Mouse (Mus musculus) liver, embryonic 14.5 days (tissue): Measurements from ENCODE around the gene Vat1. TPM values are rescaled to one million over a fixed set of nuclear protein-coding genes. Genes with fewer than 3 reads are reported as not detected.
A peak's percentile ranks its signal among the peaks of the same experiment; 100 is the strongest.

Source experiments
- ATAC-seq: fragments of 200-750 bp; cut with Nextera tagmentation; 2 replicates; pipeline ENCODE4 v1.8.0; 2017; ENCODE audit warnings: moderate number of reproducible peaks, mild to moderate bottlenecking, moderate library complexity; ENCODE audit not compliant: insufficient read depth
- DNase-seq, 3 experiments: peaks; one replicate each; pipeline ENCODE4 v3.0.0-alpha.2; 2012 to 2013; ENCODE audit warnings: low read depth in 3 of 3, low spot score in 3 of 3
- H3K27ac ChIP-seq: fragments of 300-500 bp; sonication (generic); 2 replicates; pipeline ENCODE4 v1.5.1; 2014; ENCODE audit warnings: moderate library complexity, mild to moderate bottlenecking, control low read depth, inconsistent platforms
- H3K27me3 ChIP-seq: fragments of 300-500 bp; sonication (generic); 2 replicates; pipeline ENCODE4 v1.6.1; 2014; ENCODE audit warnings: mild to moderate bottlenecking, low read length, moderate library complexity; ENCODE audit not compliant: control insufficient read depth, insufficient read depth
- H3K36me3 ChIP-seq: fragments of 300-500 bp; sonication (generic); replicated peaks from 2 replicates; pipeline ENCODE4 v1.6.1; 2014; ENCODE audit warnings: low read depth; ENCODE audit not compliant: control insufficient read depth, insufficient read depth
- H3K4me1 ChIP-seq, 2 experiments: fragments of 200-500 bp in 1 of 2; fragments of 300-500 bp in 1 of 2; sonication (generic) in 1 of 2; replicated peaks; 2 replicates each; pipeline ENCODE4 v1.6.1; 2012 to 2014; ENCODE audit warnings: antibody characterized with exemption in 1 of 2, inconsistent platforms in 1 of 2, low read length in 1 of 2; ENCODE audit not compliant: control insufficient read depth in 2 of 2, insufficient read depth in 2 of 2
- H3K4me2 ChIP-seq: fragments of 300-500 bp; sonication (generic); 2 replicates; pipeline ENCODE4 v1.6.1; 2014; ENCODE audit warnings: low read depth, mild to moderate bottlenecking, control low read depth, moderate library complexity
- H3K4me3 ChIP-seq, 2 experiments: fragments of 200-500 bp in 1 of 2; fragments of 300-500 bp in 1 of 2; sonication (generic) in 1 of 2; 2 replicates each; pipeline ENCODE4 v1.5.1; 2012 to 2014; ENCODE audit warnings: low read depth in 2 of 2, low read length in 2 of 2, mild to moderate bottlenecking in 2 of 2, control low read depth in 1 of 2, inconsistent platforms in 1 of 2, moderate library complexity in 1 of 2; ENCODE audit not compliant: insufficient read depth in 1 of 2
- H3K9ac ChIP-seq: fragments of 300-500 bp; sonication (generic); replicated peaks from 2 replicates; pipeline ENCODE4 v1.6.1; 2014; ENCODE audit warnings: mild to moderate bottlenecking, control low read depth, moderate library complexity
- H3K9me3 ChIP-seq: fragments of 300-500 bp; sonication (generic); 2 replicates; pipeline ENCODE4 v1.6.1; 2016; ENCODE audit warnings: low read length, mixed read lengths; ENCODE audit not compliant: control insufficient read depth
- CTCF ChIP-seq: IDR thresholded peaks from 2 replicates; pipeline ENCODE4 v1.5.1; 2016; ENCODE audit warnings: antibody characterized with exemption, low read depth, control low read depth
- EP300 ChIP-seq: IDR thresholded peaks from 2 replicates; pipeline ENCODE4 v1.6.1; 2016; ENCODE audit warnings: antibody characterized with exemption, low read depth
- WGBS: fragments of 180-500 bp; shearing (Covaris S2); extraction: QIAGEN DNeasy Blood & Tissue Kit; methylation state at CpG from one replicate; pipeline ENCODE4 v1.1.7; 2014; ENCODE audit not compliant: insufficient replicate concordance; 5-methylcytosine and 5-hydroxymethylcytosine counted together
- polyA plus RNA-seq, 2 experiments: library from polyadenylated mRNA; depleted of rRNA in 1 of 2; stranded (reverse) in 1 of 2; unstranded in 1 of 2; fragments of >200 nt; fragmentation: Nextera tagmentation in 1 of 2; extraction: Ambion mirVana in 1 of 2; gene quantifications; 2 replicates each; pipeline versions ENCODE4 v1.2.1 to v1.2.3; 2012 to 2014

Vat1 gene
- polyA plus RNA-seq, 2 experiments, result 6.8 to 9.1 TPM

DNA sequence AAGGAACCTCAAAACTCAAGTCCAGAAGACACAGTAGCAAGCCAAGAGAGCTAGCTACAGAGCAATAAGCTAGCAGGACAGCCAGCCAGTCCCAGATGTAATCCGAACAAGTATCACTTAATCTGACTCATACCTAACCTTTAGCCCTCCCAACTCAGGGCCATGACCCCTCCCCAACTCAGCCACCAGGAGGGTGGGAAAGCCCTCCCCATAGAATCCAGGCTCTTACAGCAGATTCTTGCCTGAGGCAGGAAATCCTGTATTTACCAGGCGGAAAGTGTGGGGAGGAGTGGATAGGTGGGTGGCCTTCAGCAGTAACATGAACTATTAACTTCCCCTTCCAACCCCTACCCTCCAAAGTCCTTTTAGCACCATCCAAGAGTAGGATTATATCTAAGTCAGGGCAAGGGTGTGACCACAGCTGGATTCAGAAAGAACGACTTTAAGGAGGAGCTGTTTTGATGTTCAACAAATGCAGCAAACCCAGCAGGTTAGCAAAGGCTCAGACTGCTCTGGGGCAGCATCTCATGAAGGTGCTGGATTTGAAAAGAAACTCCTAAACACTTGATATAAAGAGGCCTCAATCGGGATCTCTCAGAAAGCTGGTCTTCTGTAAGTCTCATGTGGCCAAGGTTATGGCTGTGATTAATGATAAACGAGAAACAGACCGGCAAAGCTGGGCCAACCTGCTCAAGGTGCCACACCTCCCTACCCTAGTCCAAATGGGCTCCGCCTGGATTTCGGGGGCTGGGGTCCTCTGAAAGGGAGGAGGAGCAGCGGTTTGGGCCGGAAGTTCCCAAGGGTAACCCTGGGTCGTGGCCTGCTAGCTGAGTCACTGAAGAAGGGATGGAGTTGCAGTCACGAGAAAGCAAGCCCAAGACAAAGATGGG is 1.6 kb downstream of the Vat1 start, which contains the start of gene Rnd2:
TSS of gene Rnd2 (plus strand) at position 789 of the 890 bp plus-strand sequence.
- Histone ChIP-seq H3K4me1 (peaks cover 22 to 34% of the 10 kb centered on the region in 2 experiments), H3K36me3 (peaks cover 4% of the 10 kb centered on the region; the same call in 1 of the 2 replicates), H3K4me2 (peak within 1 kb of the TSS; percentile 96), H3K27me3 (peaks cover 32% of the 10 kb centered on the region), H3K9me3 (no peaks in the 10 kb centered on the region), H3K4me3 (peak within 1 kb of the TSS; percentile 54 to 75), H3K27ac (no peak within 1 kb of the TSS), H3K9ac (peak within 1 kb of the TSS; percentile 59)
- no peak for TF ChIP-seq CTCF
- TF ChIP-seq EP300, result no peak
- no peak for DNase-seq
- no peak for ATAC-seq
- WGBS, result 8% methylated on average over 12 of the region's 12 CpGs

DNA sequence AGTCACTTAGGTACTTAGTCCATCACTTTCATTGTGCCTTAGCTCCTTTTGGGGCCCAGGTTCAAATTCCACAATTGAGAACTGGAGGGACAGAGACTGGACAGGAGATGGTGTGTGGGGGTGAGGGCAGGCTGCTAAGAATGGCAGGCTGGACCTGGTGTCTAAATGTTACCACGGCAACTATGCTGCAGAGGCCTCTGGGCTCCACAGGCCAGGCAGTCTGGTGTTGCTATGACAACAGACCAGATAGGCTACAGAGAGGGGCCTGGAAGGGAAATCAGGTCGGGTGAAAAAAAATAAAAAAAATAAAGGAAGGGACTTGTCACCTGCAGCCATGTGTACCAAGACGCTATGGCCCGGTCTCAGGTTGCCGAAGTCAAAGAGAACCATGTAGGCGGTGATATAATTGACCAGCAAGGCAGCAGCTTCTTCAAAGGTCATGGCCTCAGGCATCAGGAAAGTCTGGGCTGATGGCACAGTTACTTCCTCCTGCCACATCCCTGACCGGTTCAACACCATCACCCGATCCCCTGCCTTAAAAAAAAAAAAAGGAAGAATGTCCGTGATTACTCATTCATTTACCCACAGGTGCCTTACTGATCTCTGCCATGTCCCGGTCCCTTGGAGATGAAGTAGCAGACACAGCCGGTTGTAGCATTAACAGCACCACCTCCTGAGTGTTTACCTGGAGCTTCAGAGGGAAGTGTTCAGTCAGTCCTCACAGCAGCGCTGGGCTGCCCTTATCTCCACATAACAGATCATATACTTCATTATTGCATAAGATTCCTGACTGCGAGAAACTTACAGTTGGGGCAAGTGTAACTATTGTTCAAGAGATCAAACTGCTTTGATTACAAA is 3.2 kb downstream of the Vat1 start:
- 19% methylated on average over 13 of the region's 13 CpGs for WGBS
- H3K9me3 ChIP-seq, result no peaks in the 10 kb centered on the region
- H3K4me3 ChIP-seq, result no peak overlapping the region
- peaks cover 4% of the 10 kb centered on the region for H3K36me3 ChIP-seq
- DNase-seq (no peak), ATAC-seq (no peak)
- TF ChIP-seq CTCF, result no peak
- TF ChIP-seq EP300, result peak; percentile 36; the same call in 1 of the 2 replicates
- H3K4me2 ChIP-seq, result no peak overlapping the region
- H3K27ac ChIP-seq, result no peak overlapping the region
- no peak overlapping the region; the same call in none of the 2 replicates for H3K9ac ChIP-seq
- H3K27me3 ChIP-seq, result peaks cover 23% of the 10 kb centered on the region
- peaks cover 22 to 32% of the 10 kb centered on the region in 2 experiments for H3K4me1 ChIP-seq

DNA sequence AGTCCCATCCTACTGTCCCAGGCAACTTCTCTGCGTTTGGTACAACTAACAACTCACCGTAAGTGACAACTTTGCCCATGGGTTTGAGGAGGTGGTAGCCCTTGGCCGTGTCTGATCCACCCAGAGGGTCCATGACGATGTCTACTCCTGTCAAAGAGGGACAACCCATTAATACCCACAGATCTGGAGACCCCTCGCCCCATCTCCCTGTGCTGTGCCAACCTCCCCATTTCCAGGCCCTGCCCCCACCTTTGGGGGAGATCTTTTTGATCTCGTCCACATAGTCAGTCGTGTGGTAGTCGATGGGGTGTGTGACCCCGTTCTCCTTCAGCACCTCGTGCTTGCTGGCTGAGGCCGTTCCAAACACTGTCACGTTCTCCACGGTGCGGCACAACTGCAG is 3.9 kb downstream of the Vat1 start:
- Histone ChIP-seq H3K4me2 (no peak overlapping the region), H3K27me3 (peaks cover 19% of the 10 kb centered on the region), H3K4me1 (peaks cover 22 to 27% of the 10 kb centered on the region in 2 experiments), H3K4me3 (no peak overlapping the region), H3K27ac (no peak overlapping the region), H3K9me3 (no peaks in the 10 kb centered on the region), H3K9ac (no peak overlapping the region), H3K36me3 (peaks cover 4% of the 10 kb centered on the region)
- DNase-seq (no peak), ATAC-seq (no peak)
- TF ChIP-seq CTCF (no peak), EP300 (no peak)
- 83% methylated on average over 14 of the region's 14 CpGs for WGBS

DNA sequence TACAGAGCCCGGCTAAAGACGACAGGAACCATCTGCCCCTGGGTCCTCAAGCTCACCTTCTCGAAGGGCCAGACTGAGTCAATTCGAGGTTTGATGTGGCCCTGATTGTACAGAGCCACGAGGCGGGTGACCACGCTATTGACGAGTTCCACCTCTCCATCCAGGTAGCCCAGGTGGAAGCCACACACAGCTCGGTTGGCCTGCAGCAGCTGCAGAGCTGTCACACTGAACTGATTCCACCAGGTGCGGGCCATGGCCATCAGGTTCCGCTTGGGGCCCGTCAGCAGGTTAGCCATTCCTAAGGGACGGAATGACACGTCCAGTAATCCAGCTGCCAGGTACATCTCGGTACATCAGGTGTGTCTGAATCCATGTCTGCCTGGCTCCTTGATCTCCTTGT is 5.7 kb downstream of the Vat1 start:
- ATAC-seq (no peak), DNase-seq (no peak)
- 83% methylated on average over 15 of the region's 15 CpGs for WGBS
- Histone ChIP-seq H3K27ac (no peak overlapping the region), H3K27me3 (peaks cover 4% of the 10 kb centered on the region), H3K4me3 (no peak overlapping the region), H3K36me3 (peaks cover 4% of the 10 kb centered on the region), H3K4me2 (no peak overlapping the region), H3K9ac (no peak overlapping the region), H3K9me3 (no peaks in the 10 kb centered on the region), H3K4me1 (peaks cover 12 to 22% of the 10 kb centered on the region in 2 experiments)
- no peak for TF ChIP-seq EP300
- no peak for TF ChIP-seq CTCF

DNA sequence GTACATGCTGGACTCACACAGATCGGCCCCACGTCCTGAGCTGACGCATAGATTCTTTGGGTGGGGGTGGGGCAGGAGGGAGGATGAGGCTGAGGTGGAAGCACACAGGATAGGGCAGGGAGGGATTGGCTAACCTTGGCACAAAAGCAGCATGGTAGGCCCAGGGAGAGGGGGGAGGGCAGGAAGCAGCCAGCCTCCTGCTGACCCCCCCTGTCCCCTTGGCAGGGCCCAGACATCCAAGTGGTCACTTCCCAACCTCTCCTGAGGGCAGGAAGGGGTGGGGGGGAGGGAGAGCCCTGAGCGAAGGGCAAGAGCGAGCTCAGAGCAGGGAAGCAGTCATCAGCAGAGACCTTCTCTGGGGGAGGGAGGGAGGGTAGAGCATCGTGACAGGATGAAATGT is 6.3 kb downstream of the Vat1 start:
- no peak overlapping the region for H3K4me3 ChIP-seq
- ATAC-seq (no peak), DNase-seq (no peak)
- H3K4me2 ChIP-seq, result no peak overlapping the region
- no peak overlapping the region for H3K9ac ChIP-seq
- H3K4me1 ChIP-seq, result peaks cover 10 to 18% of the 10 kb centered on the region in 2 experiments
- peaks cover 4% of the 10 kb centered on the region for H3K36me3 ChIP-seq
- 84% methylated on average over 6 of the region's 6 CpGs for WGBS
- no peaks in the 10 kb centered on the region for H3K9me3 ChIP-seq
- no peaks in the 10 kb centered on the region; the same call in 1 of the 2 replicates for H3K27me3 ChIP-seq
- no peak overlapping the region for H3K27ac ChIP-seq
- no peak for TF ChIP-seq CTCF
- no peak for TF ChIP-seq EP300
